13 mouse cellular contexts compared by ENCODE assay signal in genomic region chr3:70783142-70783541, GRCm38 (mm10).
"Had no signal": no experiment of that assay in that cellular context is flagged by ENCODE, and none has a peak within 500 bp of the region (broad histone marks: within the 10 kb centered on the region; RNA-seq: fewer than 3 reads in every experiment).

No protein-coding gene starts in this region.

- H3K4me3 ChIP-seq: left cerebral cortex, adult 2 months; midbrain, embryonic 12.5 days had no signal

- H3K36me3 ChIP-seq: midbrain, embryonic 12.5 days had no signal

- H3K4me2 ChIP-seq: liver, embryonic 11.5 days; lung, embryonic 14.5 days; midbrain, embryonic 12.5 days had no signal

- DNase-seq: kidney, adult 18-20 months; kidney, postnatal 25 days; layer of hippocampus, postnatal 36 days; liver, postnatal 0 days; lung, embryonic 14.5 days; thymus, adult 18-20 months; thymus, postnatal 36 days had no signal

- H3K9me3 ChIP-seq: midbrain, embryonic 12.5 days had no signal

- H3K4me1 ChIP-seq: midbrain, embryonic 12.5 days had no signal

- H3K27ac ChIP-seq: kidney, postnatal 0 days; left cerebral cortex, adult 2 months; liver, embryonic 14.5 days; macrophage; midbrain, embryonic 12.5 days had no signal

- H3K27me3 ChIP-seq: midbrain, embryonic 12.5 days had no signal
